Mouse (Mus musculus) kidney, adult 9 months (tissue): ENCODE data around the gene Slc23a2.

ENCODE experiments used
- DNase-seq: peaks from one replicate; pipeline ENCODE4 v3.0.0; 2022

Slc23a2 gene

GRCm38 (mm10) chr2:132044320-132045274 lies 100.3 kb downstream of the Slc23a2 start:
- no peak for DNase-seq

- peak; percentile 82 for DNase-seq
Measured at GRCm38 (mm10) chr2:132043101-132043621, 101.7 kb downstream of the Slc23a2 start.

DNA sequence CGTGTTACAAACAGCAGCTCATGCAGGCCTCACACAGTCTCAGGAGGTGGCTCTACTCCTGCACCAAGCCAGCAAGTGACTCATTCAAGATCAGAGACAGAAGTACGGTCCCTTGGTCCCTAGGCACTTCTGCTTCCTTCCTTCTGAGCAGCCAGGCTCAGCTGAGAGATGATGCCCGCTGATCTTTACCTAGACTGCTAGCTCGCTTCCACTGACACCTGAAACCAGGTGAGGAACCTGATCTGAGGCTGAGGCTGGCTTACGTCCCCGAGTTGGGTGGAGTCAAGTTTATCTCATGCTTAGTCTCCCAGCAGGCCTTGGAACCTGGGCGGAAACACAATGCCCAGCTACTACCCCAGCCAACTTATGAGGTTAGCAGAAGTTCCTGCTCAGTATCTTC lies 105.0 kb downstream of the Slc23a2 start:
- DNase-seq: no peak

DNA sequence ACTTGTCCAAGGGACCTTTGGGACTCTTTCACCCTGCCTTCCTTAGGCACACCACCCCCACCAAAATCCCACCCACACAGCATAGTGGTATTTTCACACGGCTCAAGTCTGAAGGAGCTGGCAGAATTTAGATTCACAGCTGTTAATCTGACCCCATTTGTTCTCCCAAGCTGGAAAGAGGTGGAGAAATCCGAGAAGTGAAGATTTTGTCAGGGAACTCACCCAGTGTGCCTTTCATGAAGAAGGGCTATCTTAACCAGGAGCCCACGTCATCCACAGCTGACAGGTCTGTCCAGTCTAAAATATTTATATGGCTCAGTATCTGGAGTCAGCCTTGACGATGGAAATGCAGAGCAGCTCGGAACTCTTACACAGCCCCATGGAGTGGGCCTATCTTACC lies 108.6 kb downstream of the Slc23a2 start:
- DNase-seq: no peak

GRCm38 (mm10) chr2:132035470-132035835 lies 109.5 kb downstream of the Slc23a2 start:
- no peak for DNase-seq

DNA sequence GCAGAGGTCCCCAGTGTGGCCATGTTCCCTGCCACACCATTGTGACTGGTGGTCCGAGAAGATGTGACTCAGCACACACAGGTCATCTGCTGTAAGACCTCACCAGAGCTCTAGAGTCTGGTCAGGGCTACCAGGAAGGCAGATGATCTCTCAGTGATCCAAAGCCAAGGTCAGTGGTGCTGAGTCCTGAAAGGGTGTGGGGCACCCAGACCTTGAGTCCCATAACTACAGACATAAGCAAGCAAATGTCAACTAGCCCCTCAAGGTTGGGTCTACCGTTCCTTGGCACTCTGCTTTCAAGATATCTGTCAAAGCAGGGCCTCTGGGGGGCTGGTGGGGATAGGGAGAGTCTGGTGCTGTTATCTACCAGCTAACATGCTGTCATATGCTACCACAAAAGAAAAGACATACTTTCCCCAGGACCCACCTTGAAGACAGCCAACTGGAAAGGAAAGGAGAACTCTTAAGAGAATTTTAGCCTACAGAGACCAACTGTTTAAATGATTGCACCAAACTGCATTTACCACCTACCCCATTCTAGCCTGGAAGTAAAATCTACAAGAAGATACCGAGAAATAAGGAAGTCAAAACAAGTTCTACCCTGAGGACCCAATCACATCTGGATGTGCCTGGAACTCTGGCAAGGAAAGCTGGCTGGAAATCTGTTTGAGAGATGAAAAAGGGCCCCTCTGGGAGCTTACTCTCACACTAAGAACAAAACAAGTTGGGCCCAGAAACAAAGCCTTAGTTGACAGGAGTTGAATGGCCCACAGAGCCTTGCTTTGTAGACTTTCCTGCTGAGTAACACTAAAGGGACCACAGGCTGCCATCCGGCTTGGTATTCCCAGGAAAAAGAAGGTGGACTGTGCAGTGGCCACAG lies 110.1 kb downstream of the Slc23a2 start:
- no peak for DNase-seq

DNA sequence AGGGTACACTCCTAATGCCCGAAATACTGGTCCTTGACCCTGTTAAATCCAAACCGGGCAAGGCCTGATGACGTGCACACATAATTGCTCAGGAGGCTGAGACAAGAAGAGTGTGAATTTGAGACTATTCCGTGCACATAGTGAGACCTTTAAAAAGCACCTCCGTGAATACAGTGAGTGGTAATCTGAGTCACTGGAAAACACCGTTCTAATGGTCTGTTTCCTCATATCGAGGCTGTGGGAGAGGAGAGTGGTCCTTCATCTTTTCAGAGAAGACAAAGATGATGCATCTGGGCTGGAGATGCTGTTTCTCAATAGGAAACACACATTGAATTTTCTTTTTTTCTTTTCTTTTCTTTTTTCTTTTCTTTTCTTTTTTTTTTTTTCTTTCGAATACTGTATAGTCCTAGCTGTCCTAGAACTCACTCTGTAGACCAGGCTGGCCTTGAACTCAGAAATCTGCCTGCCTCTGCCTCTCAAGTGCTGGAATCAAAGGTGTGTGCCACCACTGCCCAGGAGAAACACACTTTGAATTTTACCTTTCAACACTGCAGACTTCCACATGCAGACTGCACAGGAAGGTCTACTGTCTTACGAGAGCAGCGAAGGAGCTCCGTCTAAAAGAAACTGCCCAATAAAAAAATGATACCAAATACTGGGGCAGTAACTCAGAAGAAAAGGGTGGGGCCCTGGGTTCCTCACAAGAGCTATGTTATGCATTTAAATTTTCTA lies 113.4 kb downstream of the Slc23a2 start:
- DNase-seq: no peak

DNA sequence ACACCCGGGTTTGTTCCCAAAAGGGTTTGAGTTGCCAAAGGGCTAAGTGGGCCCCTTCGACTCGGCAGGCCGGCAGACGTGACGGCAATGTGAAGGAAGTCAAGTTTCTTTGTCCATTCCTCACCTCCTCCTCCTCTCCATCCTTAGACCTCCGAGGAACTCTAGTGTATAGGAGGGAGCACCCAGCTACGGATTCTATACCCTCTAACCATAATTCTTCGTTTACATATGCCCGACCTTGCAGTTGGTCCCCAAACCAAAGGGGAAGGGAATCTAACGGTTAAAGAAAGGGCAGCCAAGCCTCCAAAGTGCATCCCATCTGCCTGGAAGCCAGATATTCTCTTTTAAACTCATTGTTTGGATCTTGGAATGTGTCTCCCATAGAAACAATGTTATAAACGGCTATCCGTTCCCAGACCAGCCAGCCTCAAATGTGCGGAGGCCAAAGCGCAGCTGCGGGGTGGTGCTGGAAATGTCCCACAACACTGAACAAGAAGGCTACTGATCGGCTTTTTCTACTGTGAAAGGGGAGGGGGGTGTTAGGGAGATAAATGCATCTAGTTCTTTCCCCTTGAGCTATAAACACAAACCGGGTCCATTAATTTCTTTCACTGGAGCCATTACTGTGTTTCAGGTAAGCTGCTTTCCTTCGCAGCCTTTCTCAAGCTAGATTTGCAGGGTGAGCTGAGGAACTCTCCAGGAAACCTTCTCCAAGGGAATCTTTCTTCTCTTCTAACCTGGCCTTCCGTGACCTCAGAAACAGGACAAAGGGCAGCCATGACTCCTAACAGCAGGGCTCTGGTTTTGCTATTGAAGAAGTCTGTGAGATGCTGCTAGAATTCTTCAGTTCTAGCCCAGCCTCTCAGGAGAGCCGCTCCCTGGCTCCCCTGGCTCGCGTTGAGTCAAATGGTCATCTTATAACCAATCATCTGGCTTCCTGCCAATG lies 114.2 kb downstream of the Slc23a2 start:
- DNase-seq: peak; percentile 51

DNA sequence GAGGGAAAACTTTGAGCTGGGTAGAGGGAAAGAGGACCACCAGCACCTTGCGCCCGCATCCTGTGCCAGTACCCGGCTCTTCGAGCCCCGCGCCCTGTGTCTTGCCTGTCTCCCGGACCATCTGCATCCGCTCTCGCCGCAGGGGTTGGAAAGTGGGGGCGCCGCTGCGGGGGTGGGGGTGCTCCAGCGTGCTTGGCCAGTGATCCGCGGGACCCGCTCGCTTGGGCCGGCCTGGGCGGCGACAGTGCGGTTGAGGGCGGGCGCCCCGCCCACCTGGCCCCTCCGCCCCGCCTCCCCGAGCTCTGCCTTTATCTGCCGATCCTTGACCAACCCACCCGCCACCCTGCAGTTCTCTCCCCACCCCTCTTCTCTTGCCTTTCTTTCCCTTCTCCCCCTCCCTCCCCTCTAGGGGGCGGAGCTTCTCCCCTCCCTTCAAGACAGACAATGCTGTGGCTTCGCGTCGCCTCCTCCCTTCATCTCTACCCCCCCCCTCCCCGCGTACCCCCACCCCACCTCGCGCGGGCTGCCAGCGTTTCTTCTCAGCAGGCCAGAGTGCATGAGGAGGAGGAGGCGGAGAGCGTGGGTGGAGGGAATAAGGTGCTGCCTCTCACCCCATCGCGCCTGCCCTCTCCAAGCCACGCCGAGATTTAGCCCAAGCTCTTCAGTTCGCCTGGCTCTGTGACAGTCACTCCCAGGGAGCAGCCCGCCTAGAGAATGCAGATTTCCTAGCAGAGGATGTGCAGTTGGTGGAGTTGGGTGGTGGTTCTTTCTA lies 115.1 kb downstream of the Slc23a2 start, which contains the start of gene Rassf2:
Gene Rassf2, minus strand, starts transcription at position 613 of the 772 bp plus-strand sequence.
- DNase-seq: peak; percentile 55

GRCm38 (mm10) chr2:132028894-132029605 lies 115.9 kb downstream of the Slc23a2 start:
- peak; percentile 27 for DNase-seq

GRCm38 (mm10) chr2:132028107-132028506 lies 116.8 kb downstream of the Slc23a2 start:
- DNase-seq: no peak

GRCm38 (mm10) chr2:132027366-132027765 lies 117.5 kb downstream of the Slc23a2 start:
- DNase-seq: no peak

DNA sequence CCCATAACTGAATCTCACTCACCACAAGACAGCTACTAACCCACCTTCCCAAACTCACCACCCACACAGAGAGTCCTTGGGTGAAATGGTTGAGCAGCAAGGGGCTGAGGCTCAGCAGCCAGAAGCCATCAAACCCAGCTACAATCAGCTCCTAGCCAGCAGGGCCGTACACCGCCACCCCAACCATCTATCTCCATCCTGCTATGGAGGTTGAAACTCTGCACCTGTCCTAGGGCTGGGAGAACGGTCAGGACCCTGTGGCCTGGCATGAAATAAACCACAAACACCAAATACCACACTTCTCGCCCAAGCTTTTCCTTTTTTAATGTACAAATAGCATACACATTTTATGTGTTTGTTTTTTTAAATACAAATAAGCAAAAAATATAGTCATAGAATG lies 120.9 kb downstream of the Slc23a2 start:
- DNase-seq: no peak

GRCm38 (mm10) chr2:132022621-132023020 lies 122.3 kb downstream of the Slc23a2 start:
- no peak for DNase-seq

GRCm38 (mm10) chr2:132021616-132022015 lies 123.3 kb downstream of the Slc23a2 start:
- no peak for DNase-seq

- DNase-seq: no peak
Measured at GRCm38 (mm10) chr2:132020991-132021541, 123.8 kb downstream of the Slc23a2 start.

DNA sequence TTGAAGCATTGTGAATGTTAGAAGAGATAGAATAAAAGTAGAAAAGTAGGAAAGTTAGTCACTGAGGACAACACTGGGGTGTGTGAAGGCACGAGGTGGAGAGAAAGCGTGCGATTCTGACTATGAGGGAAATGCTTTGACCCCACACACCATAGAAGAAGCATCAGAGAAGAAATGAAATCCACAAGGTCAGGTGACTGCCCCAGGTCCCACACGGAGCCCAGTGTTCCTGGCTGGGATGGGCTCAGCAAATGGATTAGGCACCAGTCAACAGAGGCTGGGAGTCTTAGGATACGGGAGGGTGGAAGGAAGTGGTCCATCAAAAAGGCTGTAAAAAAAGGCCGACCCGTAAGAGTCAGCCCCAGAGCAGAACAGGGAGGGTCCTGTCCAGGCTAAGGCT lies 124.5 kb downstream of the Slc23a2 start:
- DNase-seq: no peak

DNA sequence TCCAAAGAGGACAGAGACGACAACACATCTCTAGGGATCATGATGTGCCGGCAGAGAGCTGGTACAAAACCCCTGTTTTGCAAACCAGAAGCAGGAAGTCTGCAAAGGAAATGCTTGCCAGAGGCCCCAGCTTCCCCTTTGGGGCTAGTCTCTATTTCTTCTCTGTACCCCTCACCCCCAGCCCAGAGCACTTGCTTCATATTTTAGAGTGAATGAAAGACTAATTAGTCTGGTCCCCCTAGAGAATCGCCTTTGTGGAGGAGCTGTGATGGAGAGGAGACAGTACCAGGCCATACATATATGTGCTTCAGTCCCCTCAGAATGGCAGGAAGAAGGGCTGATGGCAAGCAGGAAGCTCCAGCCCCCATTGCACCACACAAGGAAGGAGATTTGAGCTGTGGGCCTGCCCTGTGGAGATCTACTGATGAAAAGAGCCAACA lies 125.5 kb downstream of the Slc23a2 start:
- no peak for DNase-seq

GRCm38 (mm10) chr2:132018156-132018555 lies 126.8 kb downstream of the Slc23a2 start:
- DNase-seq: no peak

- no peak for DNase-seq
Measured at GRCm38 (mm10) chr2:132017611-132018010, 127.3 kb downstream of the Slc23a2 start.
